Mouse (Mus musculus) kidney, postnatal 0 days (tissue): Measurements from ENCODE around the gene Best2. TPM values are rescaled to one million over a fixed set of nuclear protein-coding genes. Genes with fewer than 3 reads are reported as not detected.
A peak's percentile ranks its signal among the peaks of the same experiment; 100 is the strongest.

Source experiments
- ATAC-seq: fragments of 200-750 bp; cut with Nextera tagmentation; replicated peaks from 2 replicates; pipeline ENCODE4 v1.8.0; 2017; ENCODE audit warnings: low read depth, moderate number of reproducible peaks, moderate TSS enrichment, moderate library complexity; ENCODE audit not compliant: low FRiP score
- DNase-seq: peaks from one replicate; pipeline ENCODE4 v3.0.0-alpha.2; 2016; ENCODE audit warnings: low spot score
- H3K27ac ChIP-seq: fragments of 300-500 bp; sonication (generic); 2 replicates; pipeline ENCODE4 v1.5.1; 2014; ENCODE audit warnings: mild to moderate bottlenecking
- H3K27me3 ChIP-seq: fragments of 300-500 bp; sonication (generic); 2 replicates; pipeline ENCODE4 v1.6.1; 2014; ENCODE audit warnings: low read length, mixed read lengths; ENCODE audit not compliant: insufficient read depth
- H3K36me3 ChIP-seq: fragments of 300-500 bp; sonication (generic); 2 replicates; pipeline ENCODE4 v1.6.1; 2014; ENCODE audit warnings: low read length, mixed read lengths; ENCODE audit not compliant: insufficient read depth
- H3K4me1 ChIP-seq: fragments of 300-500 bp; sonication (generic); replicated peaks from 2 replicates; pipeline ENCODE4 v1.6.1; 2014; ENCODE audit warnings: antibody characterized with exemption, low read length, mixed read lengths; ENCODE audit not compliant: insufficient read depth
- H3K4me2 ChIP-seq: fragments of 300-500 bp; sonication (generic); 2 replicates; pipeline ENCODE4 v1.6.1; 2014; ENCODE audit warnings: mild to moderate bottlenecking, low read length, moderate library complexity, mixed read lengths
- H3K4me3 ChIP-seq: fragments of 300-500 bp; sonication (generic); replicated peaks from 2 replicates; pipeline ENCODE4 v1.5.1; 2014; ENCODE audit warnings: low read depth, low read length
- H3K9ac ChIP-seq: fragments of 300-500 bp; sonication (generic); 2 replicates; pipeline ENCODE4 v1.6.1; 2014; ENCODE audit warnings: low read depth, low read length
- H3K9me3 ChIP-seq: fragments of 300-500 bp; sonication (generic); replicated peaks from 2 replicates; pipeline ENCODE4 v1.6.1; 2016; ENCODE audit warnings: low read length, inconsistent platforms, mixed read lengths
- CTCF ChIP-seq: IDR thresholded peaks from 2 replicates; pipeline ENCODE4 v1.5.1; 2016; ENCODE audit warnings: antibody characterized with exemption, low read depth, mild to moderate bottlenecking, moderate library complexity
- WGBS: fragments of 180-500 bp; shearing (Covaris S2); extraction: QIAGEN DNeasy Blood & Tissue Kit; methylation state at CpG from one replicate; pipeline ENCODE4 v1.1.7; 2014; 5-methylcytosine and 5-hydroxymethylcytosine counted together
- microRNA-seq: library from miRNA; unstranded; fragments of <30 nt; microRNA quantifications from one replicate; pipeline ENCODE4, GENCODE M21; 2016
- polyA plus RNA-seq: library from polyadenylated mRNA; unstranded; fragments of >200 nt; fragmentation: Nextera tagmentation; extraction: Ambion mirVana; gene quantifications from 2 replicates; pipeline ENCODE4 v1.2.1, GENCODE M21; 2015

Gene Best2
- polyA plus RNA-seq, 1 experiment from 2014 or later: not detected

GRCm38 (mm10) chr8:84966603-84967002, 47.7 kb downstream of the Best2 start:
- no peak overlapping the region for H3K4me3 ChIP-seq
- H3K36me3 ChIP-seq: peaks cover 7% of the 10 kb centered on the region; the same call in 1 of the 2 replicates
- no peak for ATAC-seq
- no peak for TF ChIP-seq CTCF
- H3K4me1 ChIP-seq: peaks cover 32% of the 10 kb centered on the region
- no peak overlapping the region for H3K9ac ChIP-seq
- WGBS: 39% methylated on average over 3 of the region's 3 CpGs
- no peak overlapping the region for H3K4me2 ChIP-seq
- DNase-seq: no peak
- H3K9me3 ChIP-seq: no peaks in the 10 kb centered on the region
- H3K27me3 ChIP-seq: no peaks in the 10 kb centered on the region
- 0 out of 2 replicates have a peak overlapping the region, but pooled peaks have one; percentile 21 for H3K27ac ChIP-seq

- Histone ChIP-seq H3K9ac (peak overlapping the region; percentile 65), H3K4me2 (peak overlapping the region; percentile 93), H3K36me3 (0 out of 2 replicates have a peak, but pooled peaks cover 5% of the 10 kb centered on the region), H3K4me3 (peak overlapping the region; percentile 56), H3K27ac (peak overlapping the region; percentile 83), H3K27me3 (no peaks in the 10 kb centered on the region), H3K4me1 (peaks cover 30% of the 10 kb centered on the region), H3K9me3 (no peaks in the 10 kb centered on the region)
- 1% methylated on average over 41 of the region's 41 CpGs for WGBS
- DNase-seq (peak; percentile 99), ATAC-seq (peak; percentile 86)
- no peak for TF ChIP-seq CTCF
These were observed 48.5 kb downstream of the Best2 start for GRCm38 (mm10) chr8:84965731-84966291.

GRCm38 (mm10) chr8:84963952-84964351, 50.4 kb downstream of the Best2 start:
- TF ChIP-seq CTCF: peak; percentile 18; the same call in 1 of the 2 replicates
- Histone ChIP-seq H3K4me3 (no peak overlapping the region), H3K27ac (no peak overlapping the region), H3K4me1 (peaks cover 22% of the 10 kb centered on the region), H3K36me3 (0 out of 2 replicates have a peak, but pooled peaks cover 4% of the 10 kb centered on the region), H3K27me3 (no peaks in the 10 kb centered on the region), H3K4me2 (no peak overlapping the region), H3K9ac (no peak overlapping the region), H3K9me3 (no peaks in the 10 kb centered on the region)
- WGBS: 90% methylated on average over 4 of the region's 4 CpGs
- no peak for DNase-seq
- no peak for ATAC-seq

- peaks cover 4% of the 10 kb centered on the region; the same call in 1 of the 2 replicates for H3K36me3 ChIP-seq
- H3K9me3 ChIP-seq: no peaks in the 10 kb centered on the region
- 84% methylated on average over 7 of the region's 7 CpGs for WGBS
These were observed 54.5 kb downstream of the Best2 start for GRCm38 (mm10) chr8:84959811-84960210.

More at GRCm38 (mm10) chr8:84959811-84960210, 54.5 kb downstream of the Best2 start:
- no peak for DNase-seq
- Histone ChIP-seq H3K27me3 (no peaks in the 10 kb centered on the region), H3K4me2 (no peak overlapping the region), H3K27ac (no peak overlapping the region), H3K4me3 (no peak overlapping the region), H3K9ac (no peak overlapping the region), H3K4me1 (peaks cover 1% of the 10 kb centered on the region)
- no peak for TF ChIP-seq CTCF
- ATAC-seq: no peak

Small RNA genes within 50 kb of the gene (microRNA-seq; reads per million reads assigned to microRNA genes)
- gene Mir7070: not detected

Other genes starting within 250 kb of the Best2 start
- 21.1 and 22.3 TPM in 2 replicates for gene Nfix, start 214.2 kb downstream of the Best2 start, polyA plus RNA-seq
- gene Dand5, start 191.7 kb downstream of the Best2 start, polyA plus RNA-seq: 7.0 and 7.4 TPM in 2 replicates
- gene Gadd45gip1, start 183.0 kb downstream of the Best2 start, polyA plus RNA-seq: 51.0 and 54.3 TPM in 2 replicates
- gene Rad23a, start 173.9 kb downstream of the Best2 start, polyA plus RNA-seq: 97.1 and 98.9 TPM in 2 replicates
- 644 and 753 TPM in 2 replicates for gene Calr, start 167.6 kb downstream of the Best2 start, polyA plus RNA-seq
- 68.2 and 74.7 TPM in 2 replicates for gene Farsa, start 157.5 kb downstream of the Best2 start, polyA plus RNA-seq
- 43.0 and 45.7 TPM in 2 replicates for gene Syce2, start 142.4 kb downstream of the Best2 start, polyA plus RNA-seq
- gene Gcdh, start 120.6 kb downstream of the Best2 start, polyA plus RNA-seq: 59.2 and 67.6 TPM in 2 replicates
- gene Klf1, start 112.6 kb downstream of the Best2 start, polyA plus RNA-seq: 1.1 and 1.8 TPM in 2 replicates
- gene Dnase2a, start 106.0 kb downstream of the Best2 start, polyA plus RNA-seq: 12.3 and 13.2 TPM in 2 replicates
- 0.04 and 0.08 TPM in 2 replicates for gene Mast1, start 77.2 kb downstream of the Best2 start, polyA plus RNA-seq
- gene Rtbdn, start 67.5 kb downstream of the Best2 start, polyA plus RNA-seq: 0.09 TPM in 1 of 2 replicates, not detected in the other
- not detected in 2 replicates for gene Gm49661, start 45.1 kb downstream of the Best2 start, polyA plus RNA-seq
- gene Prdx2, start 44.9 kb downstream of the Best2 start, polyA plus RNA-seq: 729 and 747 TPM in 2 replicates
- 101 and 103 TPM in 2 replicates for gene Rnaseh2a, start 44.8 kb downstream of the Best2 start, polyA plus RNA-seq
- gene Junb, start 35.8 kb downstream of the Best2 start, polyA plus RNA-seq: 22.7 and 27.7 TPM in 2 replicates
- 30.2 and 32.0 TPM in 2 replicates for gene Hook2, start 23.9 kb downstream of the Best2 start, polyA plus RNA-seq
- 116 and 125 TPM in 2 replicates for gene Asna1, start 10.8 kb upstream of the Best2 start, polyA plus RNA-seq
- gene Trir, start 12.3 kb upstream of the Best2 start, polyA plus RNA-seq: 120 and 131 TPM in 2 replicates
- gene Tnpo2, start 22.4 kb upstream of the Best2 start, polyA plus RNA-seq: 19.0 and 19.4 TPM in 2 replicates
- 35.2 and 38.5 TPM in 2 replicates for gene Fbxw9, start 45.5 kb upstream of the Best2 start, polyA plus RNA-seq
- not detected in 2 replicates for gene Gm5741, start 53.5 kb upstream of the Best2 start, polyA plus RNA-seq
- 55.7 and 59.7 TPM in 2 replicates for gene Dhps, start 57.2 kb upstream of the Best2 start, polyA plus RNA-seq
- 152 and 156 TPM in 2 replicates for gene Wdr83os, start 66.2 kb upstream of the Best2 start, polyA plus RNA-seq
- 33.8 and 36.7 TPM in 2 replicates for gene Wdr83, start 66.8 kb upstream of the Best2 start, polyA plus RNA-seq
- gene Man2b1, start 68.7 kb upstream of the Best2 start, polyA plus RNA-seq: 40.1 and 42.3 TPM in 2 replicates
- 1.4 and 2.0 TPM in 2 replicates for gene Zfp791, start 108.6 kb upstream of the Best2 start, polyA plus RNA-seq
- not detected in 2 replicates for gene Cks1brt, start 137.4 kb upstream of the Best2 start, polyA plus RNA-seq
- gene Olfr371, start 211.5 kb upstream of the Best2 start, polyA plus RNA-seq: not detected in 2 replicates